Mouse (Mus musculus): Measurements from ENCODE around the gene Prkag1. TPM values are rescaled to one million over a fixed set of nuclear protein-coding genes. Genes with fewer than 3 reads are reported as not detected.

Gene Prkag1
- 132 TPM for polyA plus RNA-seq (2012; fragmentation: generic; extraction: Trizol)
- long read RNA-seq, experiment 1, transcript Prkag1-201 (12 exons, 1,652 nt) = major isoform, 116 of 164 reads
- long read RNA-seq, experiment 1, partial matches to known transcripts = 28 of 164 reads
- long read RNA-seq, experiment 1, other reads (novel, unspliced or antisense) = 20 of 164 reads
- long read RNA-seq, experiment 2, transcript Prkag1-201 (12 exons, 1,652 nt) = major isoform, 478 of 577 reads
- long read RNA-seq, experiment 2, partial matches to known transcripts = 19 of 577 reads
- long read RNA-seq, experiment 2, other reads (novel, unspliced or antisense) = 80 of 577 reads

DNA sequence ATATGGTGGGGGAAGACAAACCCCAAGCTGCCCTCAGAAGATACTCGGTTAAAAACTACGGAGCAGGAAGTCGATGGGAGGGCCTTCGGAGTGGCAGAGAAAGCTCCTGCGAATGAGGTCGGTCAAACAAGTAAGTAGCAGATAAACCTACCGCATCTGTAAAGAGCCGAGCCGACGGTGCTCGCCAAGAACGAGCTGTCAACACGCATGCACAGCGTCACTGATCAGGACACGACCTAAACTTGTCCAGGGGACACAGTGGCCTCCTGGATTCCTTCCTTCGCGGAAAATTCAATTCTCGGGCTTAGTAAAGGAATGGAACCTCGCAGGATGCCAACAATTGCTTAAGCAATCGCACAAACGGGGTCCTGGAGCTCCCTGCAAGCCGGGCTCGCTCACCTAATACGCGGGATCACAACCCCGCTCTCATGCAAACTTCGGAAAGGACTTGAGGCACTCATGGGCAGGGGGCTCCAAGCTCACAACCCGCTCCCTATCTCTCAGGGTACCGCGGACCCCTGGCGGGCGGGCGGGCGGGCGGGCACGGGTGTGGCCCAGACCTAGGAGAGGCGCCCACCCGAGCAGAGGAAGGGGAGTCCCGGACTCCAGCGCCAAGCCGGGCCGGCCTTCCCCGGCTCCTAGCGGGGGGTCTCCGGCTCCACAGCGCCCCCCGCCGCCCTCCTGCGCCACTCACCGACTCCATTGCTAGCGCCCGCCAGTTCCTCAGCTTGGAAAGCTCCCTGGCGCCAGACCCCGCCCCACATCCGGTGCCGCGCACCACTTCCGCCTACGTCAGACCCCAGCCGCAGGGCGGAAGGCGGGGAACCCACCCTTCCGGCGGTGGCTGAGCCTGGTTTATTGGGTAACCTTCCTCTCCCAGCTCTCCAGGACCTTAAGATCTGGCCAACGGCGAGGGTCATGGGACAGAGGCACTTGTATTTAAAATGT is at the start of gene Prkag1:
TSS of gene Prkag1 (minus strand) at position 786 of the 948 bp plus-strand sequence.
- Histone ChIP-seq H3K27me3 (ENCODE audit: control insufficient read depth, insufficient read depth, insufficient read length) (no peaks in the 10 kb centered on the region), H3K36me3 (ENCODE audit: control insufficient read depth, insufficient read depth) (peaks cover 40% of the 10 kb centered on the region), H3K79me3 (ENCODE audit: low read depth) (peaks cover 32% of the 10 kb centered on the region), H3K4me3 (ENCODE audit: insufficient read depth, poor library complexity, severe bottlenecking) (peak within 1 kb of the TSS; percentile 99), H3K79me2 (ENCODE audit: control insufficient read depth, insufficient read depth) (peaks cover 51% of the 10 kb centered on the region), H3ac (ENCODE audit: control insufficient read depth, insufficient read length, low read depth) (peak within 1 kb of the TSS; percentile 68)
- TF ChIP-seq MAX (IDR thresholded peaks at IDR 0.05) (peak; percentile 73), FOSL1 (IDR thresholded peaks at IDR 0.05; ENCODE audit: insufficient read depth, low read length, poor library complexity, severe bottlenecking) (no peak), CEBPB (IDR thresholded peaks at IDR 0.05; ENCODE audit: low read depth) (peak; percentile 85), USF1 (IDR thresholded peaks at IDR 0.05; ENCODE audit: low read depth) (no peak), MYOD1 (IDR thresholded peaks at IDR 0.05; ENCODE audit: control insufficient read depth, insufficient read length, low read depth) (no peak), CTCF (IDR thresholded peaks at IDR 0.05; ENCODE audit: control insufficient read depth, insufficient read depth, insufficient read length) (peak; percentile 92), MYOG (IDR thresholded peaks at IDR 0.05; ENCODE audit: control insufficient read depth, extremely low read depth, insufficient read length) (no peak)

DNA sequence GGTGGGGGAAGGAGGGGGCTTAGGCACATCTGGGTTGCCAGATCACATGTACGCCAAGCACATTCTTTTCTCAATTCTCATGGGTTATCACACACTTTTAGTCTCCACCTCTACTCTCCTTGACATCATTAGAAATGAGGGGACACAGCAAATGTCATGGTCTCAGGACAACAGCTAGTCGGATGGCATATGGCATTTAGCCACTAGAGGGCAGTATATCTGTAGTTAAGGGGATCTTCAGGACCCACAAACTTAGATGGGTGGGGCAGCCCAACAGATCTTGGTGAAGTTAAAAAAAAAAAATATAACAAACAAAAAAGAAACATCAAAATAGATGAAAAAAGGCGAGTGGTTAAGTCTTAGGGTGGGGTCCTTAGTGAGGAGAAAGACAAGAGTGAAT is 46.0 kb upstream of the Prkag1 start:
- H3ac ChIP-seq (ENCODE audit: control insufficient read depth, insufficient read length, low read depth) = no peak overlapping the region
- no peak overlapping the region for H3K4me3 ChIP-seq (ENCODE audit: insufficient read depth, poor library complexity, severe bottlenecking)
- TF ChIP-seq CTCF (IDR thresholded peaks at IDR 0.05; ENCODE audit: control insufficient read depth, insufficient read depth, insufficient read length) = peak; percentile 77
- no peak for TF ChIP-seq CEBPB (IDR thresholded peaks at IDR 0.05; ENCODE audit: low read depth)
- peaks cover 5% of the 10 kb centered on the region for H3K79me3 ChIP-seq (ENCODE audit: low read depth)
- H3K27me3 ChIP-seq (ENCODE audit: control insufficient read depth, insufficient read depth, insufficient read length) = no peaks in the 10 kb centered on the region
- H3K79me2 ChIP-seq (ENCODE audit: control insufficient read depth, insufficient read depth) = peaks cover 25% of the 10 kb centered on the region
- peaks cover 23% of the 10 kb centered on the region for H3K36me3 ChIP-seq (ENCODE audit: control insufficient read depth, insufficient read depth)

DNA sequence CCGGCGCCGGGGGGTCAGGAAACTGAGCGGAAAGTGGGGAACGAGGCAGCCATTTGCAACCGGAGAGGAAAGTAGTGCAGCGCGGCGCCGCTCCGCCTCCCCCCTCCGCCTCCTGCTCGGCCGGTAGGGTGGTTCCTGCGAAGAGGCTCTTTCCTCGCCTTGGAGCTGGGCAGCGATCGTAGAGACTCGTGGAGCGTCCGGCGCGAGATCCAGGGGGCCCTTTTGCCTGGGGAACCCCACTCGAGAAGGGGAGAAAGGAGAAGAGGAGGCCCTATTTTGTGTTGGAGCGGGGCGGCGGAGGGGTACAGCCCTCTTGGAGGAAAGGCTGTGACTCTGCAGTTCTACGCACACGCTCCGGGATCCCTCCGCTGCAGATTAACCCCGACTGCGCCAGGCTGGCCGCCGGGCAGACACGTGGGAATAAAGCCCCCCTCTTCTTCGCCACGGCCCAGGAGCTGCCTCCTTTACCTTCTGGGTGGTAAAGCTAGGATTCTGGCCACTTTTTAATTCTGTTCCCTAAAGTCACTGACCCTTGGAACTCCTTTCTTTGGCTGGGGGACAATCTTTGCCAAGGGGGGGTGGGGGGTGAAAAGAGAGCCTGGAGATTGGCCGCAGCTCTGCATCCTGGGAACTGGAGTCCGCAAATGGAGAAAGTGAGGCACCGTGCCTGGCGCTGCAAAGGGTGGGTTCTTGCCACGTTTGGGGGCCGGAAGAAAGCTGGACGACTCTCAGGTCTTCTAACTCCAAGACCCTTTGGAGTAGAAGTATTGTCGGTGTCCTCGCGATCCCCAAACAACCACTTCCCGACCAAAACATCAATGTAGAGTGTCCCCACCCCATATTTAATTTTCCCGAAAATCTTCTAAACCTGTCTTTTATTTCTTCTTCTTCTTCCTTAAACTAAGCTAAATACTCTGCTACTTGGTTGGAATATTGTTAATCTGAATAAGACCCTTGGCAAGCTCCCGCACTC is 40.9 kb upstream of the Prkag1 start:
- Histone ChIP-seq H3K36me3 (ENCODE audit: control insufficient read depth, insufficient read depth) (peaks cover 15% of the 10 kb centered on the region), H3K27me3 (ENCODE audit: control insufficient read depth, insufficient read depth, insufficient read length) (no peaks in the 10 kb centered on the region), H3K4me3 (ENCODE audit: insufficient read depth, poor library complexity, severe bottlenecking) (peak overlapping the region; percentile 99), H3K79me2 (ENCODE audit: control insufficient read depth, insufficient read depth) (peaks cover 55% of the 10 kb centered on the region), H3K79me3 (ENCODE audit: low read depth) (peaks cover 45% of the 10 kb centered on the region), H3ac (ENCODE audit: control insufficient read depth, insufficient read length, low read depth) (peak overlapping the region; percentile 88)
- TF ChIP-seq MYOG (IDR thresholded peaks at IDR 0.05; ENCODE audit: control insufficient read depth, extremely low read depth, insufficient read length) (no peak), CEBPB (IDR thresholded peaks at IDR 0.05; ENCODE audit: low read depth) (no peak), MYOD1 (IDR thresholded peaks at IDR 0.05; ENCODE audit: control insufficient read depth, insufficient read length, low read depth) (no peak), FOSL1 (IDR thresholded peaks at IDR 0.05; ENCODE audit: insufficient read depth, low read length, poor library complexity, severe bottlenecking) (peak; percentile 27), MAX (IDR thresholded peaks at IDR 0.05) (peak; percentile 98), CTCF (IDR thresholded peaks at IDR 0.05; ENCODE audit: control insufficient read depth, insufficient read depth, insufficient read length) (no peak), USF1 (IDR thresholded peaks at IDR 0.05; ENCODE audit: low read depth) (peak; percentile 29)

DNA sequence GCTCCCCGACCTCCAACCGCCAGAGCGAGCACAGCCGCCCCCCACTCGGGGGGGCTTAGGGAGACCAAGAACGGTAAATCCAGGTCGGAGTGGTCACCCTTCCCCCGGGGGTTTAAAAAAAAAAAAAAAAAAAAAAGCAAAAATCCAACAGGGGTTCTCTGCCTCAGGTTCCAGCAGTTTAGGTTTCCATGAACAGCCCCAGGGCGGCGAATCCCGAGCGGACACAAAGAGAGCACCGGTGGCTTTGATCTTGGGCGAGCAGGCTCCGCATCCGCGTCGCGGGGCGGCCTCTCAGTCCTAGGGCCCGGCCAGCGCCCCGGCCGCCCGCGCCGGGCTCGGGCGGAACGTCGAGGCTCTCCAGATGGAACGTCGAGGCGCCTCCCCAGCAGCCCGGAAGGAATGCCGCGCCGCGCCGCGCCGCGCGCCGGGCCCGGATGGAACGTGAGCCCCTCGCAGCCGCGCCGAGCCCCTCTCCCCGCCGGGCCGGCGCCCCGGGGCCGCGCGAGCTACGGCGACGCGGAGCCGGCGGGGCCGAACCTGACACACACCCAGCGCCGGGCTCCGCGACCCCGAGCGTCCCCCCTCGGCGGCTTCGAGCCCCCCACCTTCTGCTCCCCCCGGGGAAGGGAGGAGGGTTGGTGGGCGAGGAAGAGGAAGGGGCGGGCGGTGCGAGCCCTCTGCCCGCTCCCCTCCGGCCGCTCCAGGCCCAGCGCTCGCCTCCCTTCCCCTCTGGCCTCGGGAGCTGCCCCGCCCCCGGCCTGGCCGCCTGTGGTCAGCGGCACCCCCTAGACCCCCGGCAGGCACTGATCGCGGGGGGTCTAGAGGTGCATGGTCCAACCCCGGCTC is 40.0 kb upstream of the Prkag1 start, which contains the start of gene Kmt2d:
TSS of gene Kmt2d (minus strand) at position 135 of the 846 bp plus-strand sequence.
- Histone ChIP-seq H3K79me3 (ENCODE audit: low read depth) (peaks cover 54% of the 10 kb centered on the region), H3K79me2 (ENCODE audit: control insufficient read depth, insufficient read depth) (peaks cover 64% of the 10 kb centered on the region)

More for the DNA sequence above, 40.0 kb upstream of the Prkag1 start, which contains the start of gene Kmt2d:
- TF ChIP-seq USF1 (IDR thresholded peaks at IDR 0.05; ENCODE audit: low read depth) (no peak), CTCF (IDR thresholded peaks at IDR 0.05; ENCODE audit: control insufficient read depth, insufficient read depth, insufficient read length) (no peak), FOSL1 (IDR thresholded peaks at IDR 0.05; ENCODE audit: insufficient read depth, low read length, poor library complexity, severe bottlenecking) (no peak), MYOD1 (IDR thresholded peaks at IDR 0.05; ENCODE audit: control insufficient read depth, insufficient read length, low read depth) (no peak), MAX (IDR thresholded peaks at IDR 0.05) (no peak), CEBPB (IDR thresholded peaks at IDR 0.05; ENCODE audit: low read depth) (no peak), MYOG (IDR thresholded peaks at IDR 0.05; ENCODE audit: control insufficient read depth, extremely low read depth, insufficient read length) (no peak)
- H3K4me3 ChIP-seq (ENCODE audit: insufficient read depth, poor library complexity, severe bottlenecking) = peak within 1 kb of the TSS; percentile 99
- H3ac ChIP-seq (ENCODE audit: control insufficient read depth, insufficient read length, low read depth) = peak within 1 kb of the TSS; percentile 88
- H3K27me3 ChIP-seq (ENCODE audit: control insufficient read depth, insufficient read depth, insufficient read length) = no peaks in the 10 kb centered on the region
- H3K36me3 ChIP-seq (ENCODE audit: control insufficient read depth, insufficient read depth) = peaks cover 20% of the 10 kb centered on the region

Data from C2C12 (cell line).